Mouse (Mus musculus): ENCODE results near the gene Olfr1416. TPM values are rescaled to one million over a fixed set of nuclear protein-coding genes. Genes with fewer than 3 reads are reported as not detected.

Olfr1416 gene
- not detected in 2 replicates for polyA plus RNA-seq (2012; rRNA removed; ENCODE audit: low replicate concordance)

DNA sequence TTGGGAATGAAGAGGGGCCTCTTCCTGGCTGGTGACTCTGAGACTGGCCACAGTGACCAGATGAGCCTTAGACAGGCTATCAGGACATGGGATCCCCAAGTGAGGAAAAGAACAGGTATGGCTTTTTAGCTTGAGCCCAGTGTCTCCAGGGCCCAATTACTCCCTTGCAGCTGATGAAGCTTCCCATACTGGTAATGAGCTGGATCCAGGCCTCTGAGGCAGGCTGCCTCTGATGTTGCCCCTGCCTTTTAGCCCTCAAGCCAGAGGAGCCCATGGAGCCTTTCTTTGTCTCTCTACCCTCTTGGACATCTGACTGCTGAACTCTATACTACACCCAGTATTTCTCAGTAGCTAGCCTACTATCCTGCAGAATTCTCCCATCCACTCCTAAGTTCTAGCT is at the start of gene Olfr1416:
Olfr1416 (minus strand) TSS at position 101 of the 400 bp plus-strand sequence.

DNA sequence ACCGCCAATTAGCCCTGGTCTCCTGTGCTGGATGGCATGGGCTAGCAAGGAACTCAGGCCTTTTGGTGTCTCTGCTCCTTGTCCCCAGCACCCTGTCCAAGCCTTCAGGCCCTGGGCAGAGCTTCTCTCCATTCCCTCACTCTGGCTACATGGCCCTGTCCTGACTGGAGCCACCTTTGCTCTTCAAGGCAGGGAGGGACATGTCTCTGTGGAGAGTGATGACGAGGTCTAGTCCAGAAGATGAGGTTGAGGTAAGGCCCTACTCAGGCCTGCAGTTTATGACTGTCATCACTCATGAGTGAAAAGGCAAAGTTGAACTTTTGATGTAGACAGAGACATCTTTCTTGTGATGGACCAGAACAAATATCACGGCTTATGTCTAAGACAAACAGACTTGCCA is 33.6 kb upstream of the Olfr1416 start, which contains the start of gene Olfr1414:
Olfr1414 (minus strand) TSS at position 101 of the 400 bp plus-strand sequence.

GRCm38 (mm10) chr1:92496001-92496400 is 11.1 kb upstream of the Olfr1416 start, which contains the start of gene Olfr1415:
Gene Olfr1415, minus strand, starts transcription at chr1:92496101.

DNA sequence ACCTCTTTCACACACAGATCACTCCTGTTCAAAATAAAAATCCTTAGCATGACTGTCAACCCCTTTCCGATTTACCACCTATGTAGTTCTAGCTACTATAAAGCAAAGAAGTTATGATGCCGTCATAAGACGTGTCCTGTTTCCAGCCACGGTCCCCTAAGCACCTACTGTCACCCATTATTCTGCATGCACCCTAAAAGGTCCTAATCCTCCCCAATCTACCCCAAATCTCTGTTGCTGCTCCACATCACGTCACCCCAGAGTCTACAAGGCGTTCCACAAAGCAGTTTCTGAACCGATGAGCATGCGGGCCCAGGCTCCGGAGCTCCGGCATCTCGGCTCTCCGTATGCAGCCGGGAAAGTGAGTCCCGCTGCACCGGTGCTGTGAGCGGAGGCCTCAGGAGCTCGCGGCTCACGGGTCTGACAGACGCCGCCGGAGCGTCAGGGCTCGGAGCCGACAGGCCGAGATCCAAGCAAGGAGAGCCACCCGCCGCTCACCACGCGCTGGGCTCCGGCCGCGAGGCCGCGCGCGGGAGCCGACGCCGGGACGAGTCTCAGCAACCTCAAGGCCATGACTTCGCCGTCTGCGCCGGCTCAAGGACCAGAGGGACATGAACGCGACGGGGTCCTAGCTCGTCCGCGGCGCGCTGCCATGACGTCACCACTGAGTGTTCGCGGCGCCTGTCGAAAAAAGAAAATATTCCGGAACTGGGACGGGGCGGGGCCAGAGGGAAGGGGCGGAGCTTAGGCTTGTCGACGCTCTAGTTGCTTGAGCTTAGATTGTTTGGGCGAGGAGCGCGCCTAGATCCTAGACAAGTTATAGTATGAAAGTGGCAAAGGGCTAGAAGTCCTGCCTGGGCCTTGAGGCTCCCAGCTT is 11.5 kb downstream of the Olfr1416 start, which contains the start of gene Ndufa10:
Ndufa10 (minus strand) TSS at position 696 of the 877 bp plus-strand sequence.

Other genes with a start within 250 kb of the Olfr1416 start
- gene Ndufa10, start 11.3 kb downstream of the Olfr1416 start, polyA plus RNA-seq (2012; rRNA removed; ENCODE audit: low replicate concordance): 79.4 and 85.8 TPM in 2 replicates
- not detected in 2 replicates for gene Olfr1415, start 11.0 kb upstream of the Olfr1416 start, polyA plus RNA-seq (2012; rRNA removed; ENCODE audit: low replicate concordance)
- gene Olfr1414, start 33.5 kb upstream of the Olfr1416 start, polyA plus RNA-seq (2012; rRNA removed; ENCODE audit: low replicate concordance): not detected in 2 replicates
- gene Olfr1413, start 86.2 kb upstream of the Olfr1416 start, polyA plus RNA-seq (2012; rRNA removed; ENCODE audit: low replicate concordance): not detected in 2 replicates
- not detected in 2 replicates for gene Olfr1412, start 100.7 kb upstream of the Olfr1416 start, polyA plus RNA-seq (2012; rRNA removed; ENCODE audit: low replicate concordance)
- not detected in 2 replicates for gene Olfr1411, start 109.3 kb upstream of the Olfr1416 start, polyA plus RNA-seq (2012; rRNA removed; ENCODE audit: low replicate concordance)
- not detected in 2 replicates for gene Olfr1410, start 120.7 kb upstream of the Olfr1416 start, polyA plus RNA-seq (2012; rRNA removed; ENCODE audit: low replicate concordance)
- gene Olfr12, start 132.7 kb upstream of the Olfr1416 start, polyA plus RNA-seq (2012; rRNA removed; ENCODE audit: low replicate concordance): not detected in 2 replicates
- gene Cops9, start 156.9 kb upstream of the Olfr1416 start, polyA plus RNA-seq (2012; rRNA removed; ENCODE audit: low replicate concordance): 43.6 and 66.3 TPM in 2 replicates
- gene Otos, start 163.7 kb upstream of the Olfr1416 start, polyA plus RNA-seq (2012; rRNA removed; ENCODE audit: low replicate concordance): 0.13 and 0.23 TPM in 2 replicates

Measured in duodenum, adult 2 months (tissue).